Mouse (Mus musculus): ENCODE results near the gene Rrm2. TPM values are rescaled to one million over a fixed set of nuclear protein-coding genes. Genes with fewer than 3 reads are reported as not detected.
A peak's percentile ranks its signal among the peaks of the same experiment; 100 is the strongest.

The Rrm2 gene
- polyA plus RNA-seq (2012; rRNA removed): 87.7 and 139 TPM in 2 replicates
- 388 and 401 TPM in 2 replicates for polyA plus RNA-seq (2014; fragmentation: Nextera tagmentation; extraction: Ambion mirVana)

DNA sequence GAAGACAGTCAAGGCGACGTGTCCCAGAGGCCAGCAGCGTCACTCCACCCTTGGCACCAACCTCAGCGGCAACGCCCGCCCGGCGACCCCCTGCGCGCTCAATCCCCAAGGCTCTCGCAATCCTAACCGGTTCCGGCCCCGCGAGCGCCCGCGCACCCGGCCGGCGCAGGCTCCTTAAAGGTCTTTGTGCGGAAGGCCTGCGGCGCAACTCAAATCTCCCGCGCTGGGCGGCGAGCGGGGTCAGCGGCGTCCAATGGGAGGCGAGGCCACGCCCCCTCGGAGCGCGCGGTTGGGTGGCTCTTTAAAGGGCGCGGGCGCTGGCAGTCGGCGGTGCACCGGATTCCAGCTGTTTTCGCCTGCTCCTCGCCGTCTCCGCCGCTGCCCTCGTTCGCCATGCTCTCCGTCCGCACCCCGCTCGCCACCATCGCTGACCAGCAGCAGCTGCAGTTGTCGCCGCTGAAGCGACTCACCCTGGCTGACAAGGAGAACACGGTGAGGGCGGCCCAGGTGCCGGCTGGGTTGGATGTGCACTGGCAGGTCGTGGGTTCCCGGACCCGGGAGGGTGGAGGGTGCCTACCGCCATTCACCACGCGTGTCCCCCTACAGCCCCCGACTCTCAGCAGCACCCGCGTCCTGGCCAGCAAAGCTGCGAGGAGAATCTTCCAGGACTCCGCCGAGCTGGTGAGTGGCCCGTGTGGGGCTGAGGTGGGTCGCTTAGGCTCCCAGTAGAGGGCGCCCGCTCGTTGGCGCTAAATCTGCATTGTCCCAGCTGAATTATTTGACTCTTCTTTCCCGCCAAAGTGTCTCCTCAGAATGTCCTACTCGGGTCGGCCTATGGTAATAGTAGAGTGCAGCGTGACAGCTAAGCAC, at the start of gene Rrm2:
Gene Rrm2 (plus strand): TSS at position 288 of the 870 bp plus-strand sequence.
- ATAC-seq (ENCODE audit: insufficient read depth) (peak; percentile 82), DNase-seq (ENCODE audit: low read depth in 3 of 3, low spot score in 3 of 3) (peak; percentile 92 to 93 (median 93))
- Histone ChIP-seq H3K27ac (peak within 1 kb of the TSS; percentile 93), H3K9me3 (ENCODE audit: control insufficient read depth, low read length) (no peaks in the 10 kb centered on the region), H3K36me3 (replicated peaks; ENCODE audit: control insufficient read depth, insufficient read depth, low read depth) (peaks cover 44% of the 10 kb centered on the region), H3K9ac (replicated peaks) (peak within 1 kb of the TSS; percentile 90), H3K4me1 (replicated peaks; ENCODE audit: control insufficient read depth in 2 of 2, insufficient read depth in 2 of 2, low read length in 1 of 2) (peaks cover 41 to 50% of the 10 kb centered on the region in 2 experiments), H3K4me3 (ENCODE audit: insufficient read depth in 1 of 2, low read depth in 2 of 2, low read length in 2 of 2) (peak within 1 kb of the TSS; percentile 80 to 85), H3K4me2 (ENCODE audit: low read depth) (peak within 1 kb of the TSS; percentile 98), H3K27me3 (ENCODE audit: control insufficient read depth, insufficient read depth, low read length) (no peaks in the 10 kb centered on the region)
- under 1% methylated on average over 83 of the region's 83 CpGs for WGBS (ENCODE audit: insufficient replicate concordance)
- TF ChIP-seq EP300 (IDR thresholded peaks at IDR 0.05; ENCODE audit: low read depth): peak; percentile 3; the same call in 1 of the 2 replicates
- peak; percentile 92 for TF ChIP-seq CTCF (IDR thresholded peaks at IDR 0.05; ENCODE audit: low read depth)

DNA sequence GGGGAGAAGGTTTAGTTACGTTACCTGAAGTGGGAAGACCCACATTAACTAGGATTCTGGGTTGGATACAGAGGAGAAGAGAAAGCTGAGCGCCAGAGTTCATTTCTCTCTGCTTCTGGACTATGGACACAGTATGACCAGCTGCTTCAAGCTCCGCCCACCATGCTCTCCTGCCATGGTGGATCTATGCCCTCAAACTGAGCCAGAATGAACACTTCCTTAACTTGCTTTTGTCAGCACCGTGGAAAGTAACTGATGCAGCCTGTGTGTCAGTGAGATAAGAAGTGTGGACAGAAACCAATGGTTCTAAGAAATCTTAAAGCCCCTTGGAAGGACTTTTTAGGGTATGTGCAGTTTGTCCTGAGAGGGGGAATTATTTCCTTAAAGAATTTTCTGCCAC, 49.0 kb upstream of the Rrm2 start:
- peak; percentile 47; the same call in 1 of the 2 replicates for ATAC-seq (ENCODE audit: insufficient read depth)
- no peak for DNase-seq (ENCODE audit: low read depth in 3 of 3, low spot score in 3 of 3)
- Histone ChIP-seq H3K27me3 (ENCODE audit: control insufficient read depth, insufficient read depth, low read length) (no peaks in the 10 kb centered on the region), H3K4me2 (ENCODE audit: low read depth) (peak overlapping the region; percentile 20; the same call in 1 of the 2 replicates), H3K9me3 (ENCODE audit: control insufficient read depth, low read length) (no peaks in the 10 kb centered on the region), H3K9ac (replicated peaks) (no peak overlapping the region), H3K27ac (no peak overlapping the region), H3K4me3 (ENCODE audit: insufficient read depth in 1 of 2, low read depth in 2 of 2, low read length in 2 of 2) (no peak overlapping the region), H3K36me3 (replicated peaks; ENCODE audit: control insufficient read depth, insufficient read depth, low read depth) (peaks cover 83% of the 10 kb centered on the region), H3K4me1 (replicated peaks; ENCODE audit: control insufficient read depth in 2 of 2, insufficient read depth in 2 of 2, low read length in 1 of 2) (peaks cover 13 to 19% of the 10 kb centered on the region in 2 experiments)
- TF ChIP-seq CTCF (IDR thresholded peaks at IDR 0.05; ENCODE audit: low read depth) (no peak), EP300 (IDR thresholded peaks at IDR 0.05; ENCODE audit: low read depth) (0 out of 2 replicates have a peak, but pooled peaks have one; percentile 21)
- WGBS (ENCODE audit: insufficient replicate concordance): 53% methylated on average over 4 of the region's 4 CpGs

DNA sequence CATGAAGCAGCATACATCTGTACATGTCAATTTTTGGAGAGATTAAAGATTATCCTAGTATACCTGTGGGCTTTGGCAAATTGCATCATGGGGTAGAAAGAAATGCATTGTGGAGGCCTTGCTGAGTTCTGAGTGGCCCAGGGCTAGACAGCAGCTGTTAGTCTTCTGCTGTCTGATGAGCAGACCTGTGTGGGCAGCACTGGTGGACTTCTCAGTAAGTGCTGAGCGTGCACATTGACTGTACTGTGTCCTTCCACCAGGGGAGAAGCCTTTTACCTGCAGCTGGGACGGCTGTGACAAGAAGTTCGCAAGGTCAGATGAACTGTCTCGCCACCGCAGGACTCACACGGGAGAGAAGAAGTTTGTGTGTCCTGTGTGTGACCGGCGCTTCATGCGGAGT, 48.1 kb upstream of the Rrm2 start:
- WGBS (ENCODE audit: insufficient replicate concordance): 94% methylated on average over 9 of the region's 9 CpGs
- no peak overlapping the region for H3K27ac ChIP-seq
- H3K4me2 ChIP-seq (ENCODE audit: low read depth): no peak overlapping the region
- no peak overlapping the region for H3K4me3 ChIP-seq (ENCODE audit: insufficient read depth in 1 of 2, low read depth in 2 of 2, low read length in 2 of 2)
- peaks cover 74% of the 10 kb centered on the region for H3K36me3 ChIP-seq (replicated peaks; ENCODE audit: control insufficient read depth, insufficient read depth, low read depth)
- TF ChIP-seq EP300 (IDR thresholded peaks at IDR 0.05; ENCODE audit: low read depth) (no peak), CTCF (IDR thresholded peaks at IDR 0.05; ENCODE audit: low read depth) (no peak)
- H3K9ac ChIP-seq (replicated peaks): no peak overlapping the region
- no peaks in the 10 kb centered on the region for H3K27me3 ChIP-seq (ENCODE audit: control insufficient read depth, insufficient read depth, low read length)
- no peak for DNase-seq (ENCODE audit: low read depth in 3 of 3, low spot score in 3 of 3)
- no peaks in the 10 kb centered on the region for H3K9me3 ChIP-seq (ENCODE audit: control insufficient read depth, low read length)
- peaks cover 13 to 18% of the 10 kb centered on the region in 2 experiments for H3K4me1 ChIP-seq (replicated peaks; ENCODE audit: control insufficient read depth in 2 of 2, insufficient read depth in 2 of 2, low read length in 1 of 2)
- ATAC-seq (ENCODE audit: insufficient read depth): no peak

GRCm38 (mm10) chr12:24661100-24661499, 46.9 kb upstream of the Rrm2 start:
- no peak overlapping the region for H3K4me3 ChIP-seq (ENCODE audit: insufficient read depth in 1 of 2, low read depth in 2 of 2, low read length in 2 of 2)
- H3K9ac ChIP-seq (replicated peaks): no peak overlapping the region
- no peaks in the 10 kb centered on the region for H3K9me3 ChIP-seq (ENCODE audit: control insufficient read depth, low read length)
- 48% methylated on average over 4 of the region's 4 CpGs for WGBS (ENCODE audit: insufficient replicate concordance)
- no peaks in the 10 kb centered on the region for H3K27me3 ChIP-seq (ENCODE audit: control insufficient read depth, insufficient read depth, low read length)
- DNase-seq (ENCODE audit: low read depth in 3 of 3, low spot score in 3 of 3) (no peak), ATAC-seq (ENCODE audit: insufficient read depth) (no peak)
- H3K4me1 ChIP-seq (replicated peaks; ENCODE audit: control insufficient read depth in 2 of 2, insufficient read depth in 2 of 2, low read length in 1 of 2): peaks cover 13 to 16% of the 10 kb centered on the region in 2 experiments
- H3K4me2 ChIP-seq (ENCODE audit: low read depth): no peak overlapping the region
- peaks cover 62% of the 10 kb centered on the region for H3K36me3 ChIP-seq (replicated peaks; ENCODE audit: control insufficient read depth, insufficient read depth, low read depth)
- no peak overlapping the region for H3K27ac ChIP-seq
- TF ChIP-seq EP300 (IDR thresholded peaks at IDR 0.05; ENCODE audit: low read depth) (no peak), CTCF (IDR thresholded peaks at IDR 0.05; ENCODE audit: low read depth) (no peak)

DNA sequence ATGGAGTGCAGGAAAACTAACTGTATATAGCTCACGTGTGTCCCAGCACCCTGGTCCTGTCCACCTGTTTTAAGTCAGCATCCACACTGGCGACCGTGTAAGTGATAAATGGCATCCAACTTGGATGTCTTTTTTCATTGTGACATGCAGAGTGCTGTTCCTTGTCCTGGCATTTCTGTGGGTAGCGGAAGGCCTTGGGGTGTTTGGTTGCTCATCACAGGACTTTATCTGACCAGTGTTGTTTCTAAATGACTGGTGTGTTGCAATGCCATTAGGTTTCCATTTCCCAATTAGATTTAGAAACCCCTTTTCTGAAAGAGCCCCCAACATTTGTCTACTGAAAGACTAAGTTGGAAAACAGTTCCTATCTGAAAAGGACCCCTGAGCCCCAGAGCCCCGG, 45.9 kb upstream of the Rrm2 start:
- no peaks in the 10 kb centered on the region for H3K9me3 ChIP-seq (ENCODE audit: control insufficient read depth, low read length)
- H3K27ac ChIP-seq: no peak overlapping the region
- TF ChIP-seq EP300 (IDR thresholded peaks at IDR 0.05; ENCODE audit: low read depth) (no peak), CTCF (IDR thresholded peaks at IDR 0.05; ENCODE audit: low read depth) (no peak)
- H3K4me1 ChIP-seq (replicated peaks; ENCODE audit: control insufficient read depth in 2 of 2, insufficient read depth in 2 of 2, low read length in 1 of 2): peaks cover 11 to 16% of the 10 kb centered on the region in 2 experiments
- H3K9ac ChIP-seq (replicated peaks): no peak overlapping the region
- no peaks in the 10 kb centered on the region for H3K27me3 ChIP-seq (ENCODE audit: control insufficient read depth, insufficient read depth, low read length)
- WGBS (ENCODE audit: insufficient replicate concordance): 90% methylated on average over 5 of the region's 5 CpGs
- H3K4me2 ChIP-seq (ENCODE audit: low read depth): no peak overlapping the region
- peaks cover 52% of the 10 kb centered on the region for H3K36me3 ChIP-seq (replicated peaks; ENCODE audit: control insufficient read depth, insufficient read depth, low read depth)
- DNase-seq (ENCODE audit: low read depth in 3 of 3, low spot score in 3 of 3) (no peak), ATAC-seq (ENCODE audit: insufficient read depth) (no peak)
- H3K4me3 ChIP-seq (ENCODE audit: insufficient read depth in 1 of 2, low read depth in 2 of 2, low read length in 2 of 2): no peak overlapping the region

Data from liver, embryonic 14.5 days (tissue).